In the genomic region with DNA sequence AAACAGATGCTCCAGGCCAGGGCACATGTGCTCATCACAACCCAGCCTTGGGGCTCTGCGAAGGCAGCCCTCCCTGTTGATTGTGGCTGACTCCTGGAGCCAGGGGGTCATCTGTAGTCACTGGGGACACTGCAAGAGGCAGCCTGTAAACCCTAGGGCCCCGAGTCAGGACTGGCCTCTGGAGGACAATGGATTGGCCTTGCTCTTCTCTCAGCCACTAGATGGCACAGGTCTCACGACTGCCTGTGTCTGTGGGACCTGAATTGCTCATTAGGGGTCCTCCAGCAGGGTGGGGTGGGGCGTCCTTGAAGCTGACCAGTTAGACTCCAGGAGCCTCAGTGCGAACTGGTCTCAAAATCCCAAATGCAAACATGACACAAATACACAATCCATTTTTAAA, we compare ENCODE assay signal across 9 mouse cellular contexts. TPM values are rescaled to one million over a fixed set of nuclear protein-coding genes. Genes with fewer than 3 reads are reported as not detected.
DNase-seq lines count a peak whose midpoint lies in the region; ATAC-seq and TF ChIP-seq lines count a peak whose summit lies in the region.
"Had no signal": no experiment of that assay in that cellular context is flagged by ENCODE, and none has a peak within 500 bp of the region (broad histone marks: within the 10 kb centered on the region; RNA-seq: fewer than 3 reads in every experiment).

No protein-coding gene starts in this region.

- TF ChIP-seq EP300 in heart, postnatal 0 days (IDR thresholded peaks at IDR 0.05; ENCODE audit: low read depth), result no peak

- no peak overlapping the region for H3K4me2 ChIP-seq in heart, postnatal 0 days (ENCODE audit: low read depth, low read length)

- H3K27me3 ChIP-seq in heart, postnatal 0 days (ENCODE audit: control insufficient read depth, insufficient read depth, low read length), result no peaks in the 10 kb centered on the region
- H3K27me3 ChIP-seq in E14TG2a.4 (ENCODE audit: insufficient read depth, low read length), result no peaks in the 10 kb centered on the region

- no peak overlapping the region for H3K9ac ChIP-seq in heart, postnatal 0 days (replicated peaks; ENCODE audit: low read depth, low read length)

- no peaks in the 10 kb centered on the region for H3K9me3 ChIP-seq in heart, postnatal 0 days (replicated peaks; ENCODE audit: control insufficient read depth, low read length)
- H3K9me3 ChIP-seq in E14TG2a.4 (ENCODE audit: low read length), result no peaks in the 10 kb centered on the region

- H3K36me3 ChIP-seq in heart, postnatal 0 days (replicated peaks; ENCODE audit: control insufficient read depth, insufficient read depth, low read length), result peaks cover 24% of the 10 kb centered on the region
- peaks cover 34% of the 10 kb centered on the region for H3K36me3 ChIP-seq in E14TG2a.4 (ENCODE audit: insufficient read depth, low read length)

- WGBS in heart, postnatal 0 days, result 30% methylated on average over 5 of the region's 5 CpGs

- peak; percentile 59 for TF ChIP-seq CTCF in heart, postnatal 0 days (IDR thresholded peaks at IDR 0.05; ENCODE audit: low read depth)
- peak; percentile 15; the same call in 1 of the 2 replicates for TF ChIP-seq CTCF in E14TG2a.4 (conservative IDR thresholded peaks at IDR 0.05; ENCODE audit: low read length)

- DNase-seq in heart, postnatal 0 days (ENCODE audit: low spot score), result peak; percentile 7
- DNase-seq in heart, postnatal 4 days, result no peak
- DNase-seq in embryo, embryonic 10.5 days (ENCODE audit: low spot score), result peak; percentile 55
- DNase-seq in kidney, postnatal 4 days, result peak; percentile 30 to 40
- no peak for DNase-seq in urinary bladder, postnatal 25 days (ENCODE audit: low spot score)
- no peak for DNase-seq in layer of hippocampus, adult 9-11 months

- no peaks in the 10 kb centered on the region for H3K4me1 ChIP-seq in heart, postnatal 0 days (ENCODE audit: control insufficient read depth, insufficient read depth)
- H3K4me1 ChIP-seq in E14TG2a.4 (replicated peaks; ENCODE audit: low read depth, low read length), result peaks cover 49% of the 10 kb centered on the region

- H3K27ac ChIP-seq in heart, postnatal 0 days (ENCODE audit: low read depth), result no peak overlapping the region

- no peak for ATAC-seq in heart, postnatal 0 days (ENCODE audit: insufficient read depth, low read depth)
- ATAC-seq in activated CD4-positive, CD25-positive, alpha-beta regulatory T cell, adult 4 months, result no peak

- H3K4me3 ChIP-seq in heart, postnatal 0 days (ENCODE audit: low read depth, low read length), result no peak overlapping the region
- no peak overlapping the region for H3K4me3 ChIP-seq in E14TG2a.4 (replicated peaks; ENCODE audit: low read length)

RNA-seq across cellular contexts. Expression of a gene that starts 19.2 kb away (rescaled TPM):
- 0.08 and 0.93 TPM in 2 replicates for total RNA-seq in heart, postnatal 0 days (2014; rRNA removed; ENCODE audit: low replicate concordance)
- 0.41 and 0.48 TPM in 2 replicates for polyA plus RNA-seq in heart, postnatal 0 days (2015; fragmentation: Nextera tagmentation; extraction: Ambion mirVana)
- 1 to 10 TPM in 1 of 2 experiments, under 1 TPM in 1; 0.92 to 1.8 TPM for total RNA-seq in heart, postnatal 4 days (2021)
- under 1 TPM; 0.50 to 0.86 TPM for polyA plus RNA-seq in activated CD4-positive, CD25-positive, alpha-beta regulatory T cell, adult 4 months (2017; shearing (Covaris generic))
- total RNA-seq: hematopoietic stem cell, adult 5-6 weeks had no signal

RNA-seq across cellular contexts. Expression of a gene that starts 45.6 kb away (rescaled TPM):
- total RNA-seq in heart, postnatal 0 days (2014; rRNA removed; ENCODE audit: low replicate concordance), result 37.2 and 50.8 TPM in 2 replicates
- polyA plus RNA-seq in heart, postnatal 0 days (2015; fragmentation: Nextera tagmentation; extraction: Ambion mirVana), result 19.6 and 20.7 TPM in 2 replicates
- 10 to 100 TPM; 34.7 to 35.4 TPM for total RNA-seq in heart, postnatal 4 days (2021)
- polyA plus RNA-seq in activated CD4-positive, CD25-positive, alpha-beta regulatory T cell, adult 4 months (2017; shearing (Covaris generic)), result 10 to 100 TPM; 14.6 to 15.9 TPM

Comparison
In these comparisons a context has a peak if more than half of its experiments do, and no peak if none do; other contexts are left out.
1. DNase-seq: peak in heart, postnatal 0 days (single experiment), embryo, embryonic 10.5 days (single experiment) and kidney, postnatal 4 days (2 of 2); none in heart, postnatal 4 days (single experiment), urinary bladder, postnatal 25 days (single experiment) and layer of hippocampus, adult 9-11 months (single experiment).